Mouse (Mus musculus) neutrophil, adult 83 days (primary cell): ENCODE data around the gene P2ry2. TPM values are rescaled to one million over a fixed set of nuclear protein-coding genes. Genes with fewer than 3 reads are reported as not detected.

ENCODE experiments used
- total RNA-seq, 2 experiments: library from RNA; stranded (reverse); gene quantifications; one replicate each; pipeline ENCODE4 v1.2.4; 2023

P2ry2 gene
- total RNA-seq, result 10 to 100 TPM in 1 of 2 experiments, 1 to 10 TPM in 1; 8.9 to 11.5 TPM

DNA sequence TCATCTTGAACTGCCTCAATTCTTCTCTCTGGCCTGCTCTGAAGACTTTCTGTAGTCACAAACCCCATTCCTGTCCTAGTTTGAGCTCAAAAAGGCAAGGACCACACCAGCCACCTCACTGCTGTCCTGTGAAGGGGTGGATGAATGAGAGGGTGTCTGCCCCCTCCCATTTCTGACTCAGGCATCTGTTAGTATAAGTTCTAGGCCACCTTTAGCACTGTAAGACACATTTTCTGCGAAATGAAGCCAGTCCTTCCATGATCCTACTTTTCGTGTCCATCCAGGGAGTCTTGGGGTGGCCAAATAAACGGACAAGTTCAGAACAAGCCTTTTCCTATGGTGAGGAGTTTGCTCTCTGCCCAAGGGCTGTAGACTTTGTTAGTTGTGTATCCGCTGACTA is at the start of gene P2ry2:
TSS of gene P2ry2 (minus strand) at position 326 of the 400 bp plus-strand sequence.

DNA sequence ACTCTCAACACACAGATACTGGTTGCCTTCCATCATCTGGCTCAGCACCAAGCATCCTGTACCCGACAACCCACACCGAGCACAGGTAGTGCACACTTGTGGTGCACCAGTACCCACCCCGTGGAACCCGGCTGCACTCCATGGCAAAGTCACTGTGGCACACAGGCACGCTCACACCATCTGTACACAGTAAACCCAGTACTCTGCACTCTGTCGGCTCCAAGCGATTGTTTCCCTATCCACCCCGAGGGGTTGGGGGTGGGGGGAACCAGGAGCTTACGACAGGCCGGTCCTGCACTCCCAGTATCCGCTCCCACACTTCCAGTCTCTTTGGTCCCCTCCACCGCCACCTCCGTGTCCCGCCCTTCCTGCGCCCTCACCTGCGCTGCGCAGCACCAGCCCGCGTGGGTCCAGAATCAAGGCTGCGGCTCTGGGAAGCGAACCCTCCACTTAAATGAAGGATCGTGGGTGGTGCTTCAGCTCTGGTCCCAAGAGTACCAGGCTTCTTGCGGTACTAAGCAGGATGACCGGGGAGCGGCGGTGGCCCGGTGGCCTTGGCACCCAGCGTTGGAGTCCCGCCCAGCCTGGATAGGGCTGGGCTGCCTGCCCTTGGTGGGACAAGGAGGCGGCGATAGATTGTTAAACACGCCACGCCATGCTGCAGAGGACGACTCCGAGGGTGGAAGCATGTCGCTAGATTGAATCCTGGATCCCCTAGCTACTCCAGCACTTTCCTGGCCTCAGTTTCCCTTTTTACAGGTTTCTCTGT is 38.3 kb downstream of the P2ry2 start, which contains the start of gene P2ry6:
TSS of gene P2ry6 (minus strand) at position 515 of the 769 bp plus-strand sequence.

Other genes with a start within 250 kb of the P2ry2 start
- gene Relt, start 149.4 kb downstream of the P2ry2 start, total RNA-seq, result 10 to 100 TPM; 86.9 to 89.3 TPM
- under 1 TPM; 0.33 to 0.66 TPM for gene Arhgef17, start 80.8 kb downstream of the P2ry2 start, total RNA-seq
- gene P2ry6, start 38.2 kb downstream of the P2ry2 start, total RNA-seq, result 10 to 100 TPM in 1 of 2 experiments, 1 to 10 TPM in 1; 5.2 to 10.7 TPM
- 10 to 100 TPM; 15.9 to 19.0 TPM for gene Fchsd2, start 80.0 kb upstream of the P2ry2 start, total RNA-seq